Mouse (Mus musculus) urinary bladder, adult 18-20 months (tissue): ENCODE measurements around the gene Fras1.

Experiments used
- DNase-seq, 2 experiments: peaks; one replicate each; pipeline ENCODE4 v3.0.0; 2022; ENCODE audit warnings: low spot score in 2 of 2, mixed read lengths in 2 of 2

Gene Fras1

DNA sequence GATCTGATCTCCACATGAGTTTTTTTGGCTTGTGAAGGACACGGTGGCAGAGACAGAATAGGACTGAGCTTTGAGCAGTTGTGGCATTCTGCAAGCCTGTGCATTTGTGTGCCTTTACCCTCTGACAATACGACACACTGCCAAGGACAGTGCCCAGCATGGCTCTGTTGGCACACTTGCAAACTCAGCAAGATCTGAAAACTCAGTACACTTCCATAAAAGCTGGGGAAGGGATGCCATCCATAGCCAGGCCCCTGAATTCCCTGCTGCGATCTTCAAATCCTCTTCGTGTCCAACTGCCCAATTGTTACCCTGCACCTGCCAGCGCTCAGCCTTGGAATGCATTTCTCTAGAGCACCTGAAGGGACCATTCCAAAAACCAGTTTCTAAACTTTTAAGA lies 411.3 kb downstream of the Fras1 start:
- no peak for DNase-seq

DNA sequence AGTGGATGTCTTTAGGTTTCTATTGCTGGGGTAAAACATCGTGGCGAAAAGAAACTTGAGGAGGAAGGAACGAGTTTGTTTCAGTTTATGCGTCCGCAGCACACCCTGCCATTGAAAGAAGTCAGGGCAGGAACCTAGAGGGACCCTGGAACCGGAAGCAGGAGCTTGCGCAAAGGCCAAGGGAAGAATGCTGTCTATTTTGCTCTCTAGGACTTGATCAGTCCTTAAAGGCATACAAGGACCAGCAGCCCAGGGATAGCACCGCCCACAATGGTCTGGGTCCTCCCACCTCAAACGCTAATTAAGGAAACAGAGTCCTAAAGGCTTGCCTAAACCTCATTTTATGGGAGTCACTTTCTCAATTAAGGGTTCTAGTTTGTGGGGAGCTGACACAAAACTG lies 418.7 kb downstream of the Fras1 start:
- DNase-seq, result no peak

DNA sequence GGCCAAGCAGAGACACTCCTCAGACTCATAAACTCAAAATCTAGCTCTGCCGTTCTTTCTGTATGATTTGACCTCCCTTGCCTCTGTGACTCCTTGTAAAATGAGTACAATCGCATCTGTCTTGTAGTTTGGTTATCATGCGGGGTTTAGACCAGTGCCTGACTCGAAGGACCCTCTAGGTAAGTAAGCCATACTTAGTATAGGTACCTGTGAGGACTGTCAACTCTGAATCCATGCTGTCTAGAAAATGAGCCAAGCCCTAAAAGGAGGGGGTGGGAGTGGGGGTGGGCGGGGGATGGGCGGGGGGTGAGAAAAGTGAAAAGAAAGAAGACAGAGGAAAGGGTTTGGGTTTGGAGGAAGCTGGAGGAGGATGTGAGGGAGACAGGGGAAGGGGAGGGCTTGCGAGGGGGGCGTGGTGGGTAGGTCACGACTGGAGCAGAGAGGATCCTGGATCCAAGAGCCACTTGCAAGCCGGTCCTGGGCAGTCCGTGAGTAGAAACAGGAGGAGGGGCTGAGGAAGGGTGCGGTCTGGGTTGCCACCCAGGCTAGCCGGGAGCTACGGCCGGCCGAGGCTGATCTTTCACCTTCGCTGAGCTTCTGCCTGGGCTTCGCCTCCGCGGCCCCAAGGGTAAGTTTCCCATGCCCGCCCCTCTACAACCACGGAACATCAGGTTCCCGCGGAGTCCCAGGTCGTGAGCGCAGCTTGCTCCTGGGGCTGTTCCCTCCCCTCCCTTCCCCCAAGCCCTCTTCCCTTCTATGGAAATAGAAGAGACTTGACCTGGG lies 419.4 kb downstream of the Fras1 start, which contains the start of gene Anxa3:
Gene Anxa3, plus strand, starts transcription at position 404 of the 783 bp plus-strand sequence.
- peak; percentile 35 to 45 for DNase-seq

- DNase-seq, result no peak
Measured at GRCm38 (mm10) chr5:96793953-96794635, 420.3 kb downstream of the Fras1 start.

- no peak for DNase-seq
Measured at GRCm38 (mm10) chr5:96795752-96796151, 422.0 kb downstream of the Fras1 start.

DNA sequence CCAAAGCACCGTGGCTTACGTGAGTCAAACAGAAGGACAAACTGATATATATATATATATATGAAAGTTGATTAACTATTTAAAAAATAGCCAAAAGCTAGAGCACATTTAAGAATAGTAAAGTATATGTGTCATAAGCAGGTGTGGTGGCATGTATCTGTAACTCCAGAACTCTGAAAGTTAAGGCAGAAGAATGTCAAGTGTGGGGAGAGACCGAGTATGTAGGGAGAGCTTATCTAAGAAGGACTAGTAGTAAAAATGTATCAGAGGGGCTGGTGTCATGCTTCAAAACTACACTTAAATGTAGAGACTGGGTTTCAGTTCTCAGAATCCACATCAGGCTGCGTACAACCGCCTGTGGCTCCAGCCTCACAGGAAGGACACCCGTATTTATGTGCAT lies 423.7 kb downstream of the Fras1 start:
- no peak for DNase-seq

DNA sequence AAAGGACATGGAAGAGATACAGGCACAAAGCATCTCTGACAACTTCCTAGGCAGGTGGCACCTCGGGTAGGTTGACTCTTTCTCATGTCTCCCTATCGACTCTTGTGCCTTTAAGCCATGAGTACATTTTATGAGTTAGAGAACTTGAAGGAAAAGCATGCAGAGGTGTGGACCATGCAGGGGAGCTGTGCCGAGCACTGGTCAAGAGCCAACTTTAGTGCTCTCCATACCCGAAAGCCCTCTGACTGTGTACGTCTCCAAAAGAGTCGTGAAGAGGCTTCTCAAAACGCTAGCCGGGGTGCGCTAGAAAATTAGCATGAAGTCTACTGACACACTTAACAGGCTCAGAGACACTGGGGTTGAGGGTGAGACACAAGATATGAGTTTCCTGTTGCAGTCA lies 425.4 kb downstream of the Fras1 start:
- no peak for DNase-seq

- DNase-seq, result no peak
Measured at GRCm38 (mm10) chr5:96799969-96800368, 426.2 kb downstream of the Fras1 start.

DNA sequence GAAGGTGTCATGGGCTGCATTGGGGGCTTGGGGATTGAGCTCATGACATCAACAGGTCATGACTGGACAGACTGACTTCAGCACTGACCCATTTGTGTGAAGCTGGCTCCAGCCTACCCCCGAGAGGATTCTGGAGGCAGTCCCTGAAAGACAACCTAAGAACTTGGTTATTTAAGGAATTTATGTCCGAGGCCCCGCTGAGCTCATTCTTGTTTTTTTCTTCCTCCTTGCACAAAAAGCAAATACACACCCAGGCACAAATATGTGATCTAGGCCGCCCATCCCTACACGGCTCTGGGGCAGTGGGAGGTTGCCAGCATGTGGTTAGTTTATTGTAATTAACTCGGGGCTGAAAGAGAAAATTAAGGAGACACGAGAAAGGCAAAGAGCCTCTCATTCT lies 428.4 kb downstream of the Fras1 start:
- no peak for DNase-seq

DNA sequence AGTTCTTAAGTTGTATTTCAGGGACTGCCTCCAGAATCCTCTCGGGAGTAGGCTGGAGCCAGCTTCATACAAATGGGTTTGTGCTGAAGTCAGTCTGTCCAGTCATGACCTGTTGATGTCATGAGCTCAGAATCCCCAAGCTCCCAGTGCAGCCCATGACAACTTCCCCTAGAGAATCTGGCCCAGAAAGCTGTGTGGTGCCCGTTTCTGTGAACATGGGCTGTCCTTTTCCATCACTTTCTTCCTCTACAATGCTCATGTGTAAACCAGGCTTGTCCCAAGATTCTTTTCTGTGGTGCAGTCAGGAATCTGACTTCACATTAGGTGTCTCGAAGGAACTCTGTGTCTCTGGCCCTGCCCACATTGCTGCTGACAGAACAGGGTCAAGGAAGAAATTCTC lies 429.3 kb downstream of the Fras1 start:
- no peak for DNase-seq

GRCm38 (mm10) chr5:96804304-96804703 lies 430.5 kb downstream of the Fras1 start:
- no peak for DNase-seq

DNA sequence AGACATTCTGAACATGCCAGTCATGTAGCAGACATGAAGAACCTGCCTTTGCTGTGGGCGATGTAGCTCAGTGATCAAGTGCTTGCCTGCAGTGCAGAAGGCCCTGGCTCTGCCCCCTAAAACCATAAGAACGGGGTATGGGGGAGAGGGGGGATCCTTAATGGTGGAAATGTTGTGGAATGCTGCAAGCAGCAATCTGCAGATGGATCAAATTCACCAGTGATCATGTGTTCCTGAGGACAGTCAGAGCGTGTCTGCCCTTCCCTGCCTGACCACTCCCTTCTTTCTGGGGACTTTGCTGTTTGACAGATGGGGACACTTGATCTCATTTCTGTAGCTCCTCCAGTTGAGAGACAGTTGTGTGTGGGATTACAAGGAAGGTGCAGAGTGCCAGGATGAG lies 431.1 kb downstream of the Fras1 start:
- no peak for DNase-seq

DNA sequence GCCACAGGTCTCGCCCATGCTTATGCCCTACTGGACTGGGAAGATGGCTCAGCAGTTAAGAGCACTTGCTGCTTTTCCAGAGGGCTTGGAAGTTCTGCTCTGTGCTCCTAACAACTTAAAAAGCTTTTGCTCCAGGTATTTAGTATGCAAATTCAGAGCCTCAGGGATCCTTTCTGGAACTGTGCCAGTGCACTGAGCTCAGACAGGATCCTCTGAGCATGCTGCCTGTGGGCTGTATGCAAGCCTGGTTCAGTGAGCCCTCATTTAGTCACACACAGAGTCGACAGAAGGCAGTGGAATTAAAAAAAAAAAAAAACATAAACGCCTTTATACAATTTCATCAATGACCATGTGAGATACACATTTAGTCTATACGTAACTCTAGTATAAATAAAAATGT lies 436.9 kb downstream of the Fras1 start:
- DNase-seq, result no peak

- DNase-seq, result no peak
Measured at GRCm38 (mm10) chr5:96824769-96825327, 451.1 kb downstream of the Fras1 start.

- DNase-seq, result no peak
Measured at GRCm38 (mm10) chr5:96827176-96827575, 453.4 kb downstream of the Fras1 start.
